Mouse (Mus musculus) megakaryocyte progenitor cell, adult 5-6 weeks (primary cell): ENCODE measurements around the gene P3h1. TPM values are rescaled to one million over a fixed set of nuclear protein-coding genes. Genes with fewer than 3 reads are reported as not detected.
"Not testable (repeated sequence)": the region's sequence is repeated elsewhere in the genome, so short reads cannot be mapped to it uniquely, and the experiment has no call there.

Source experiments
- ATAC-seq: replicated peaks from 2 replicates; pipeline ENCODE4 v1.8.0; 2016; ENCODE audit warnings: mild to moderate bottlenecking, moderate TSS enrichment, inconsistent platforms; ENCODE audit not compliant: poor library complexity
- total RNA-seq, 2 experiments: library from RNA; stranded (forward) in 1 of 2; stranded (reverse) in 1 of 2; fragments of 157-497, 149-512 nt in 1 of 2; fragments of 200-1000 nt in 1 of 2; gene quantifications; 2 replicates each; pipeline versions ENCODE4 v1.2.3 to v1.2.4; 2015 to 2017

The P3h1 gene
- total RNA-seq, 2 experiments from 2014 or later, result 7.2 to 10.6 TPM

GRCm38 (mm10) chr4:119263459-119263858, 30.7 kb downstream of the P3h1 start:
- no peak for ATAC-seq

- no peak for ATAC-seq
Observed at GRCm38 (mm10) chr4:119266606-119267005, 33.9 kb downstream of the P3h1 start.

GRCm38 (mm10) chr4:119274627-119275026, 41.9 kb downstream of the P3h1 start:
- ATAC-seq, result peak; percentile 33

GRCm38 (mm10) chr4:119275226-119275625, 42.5 kb downstream of the P3h1 start:
- peak; percentile 20; the same call in 1 of the 2 replicates for ATAC-seq

- no peak for ATAC-seq
Observed at GRCm38 (mm10) chr4:119275726-119276125, 43.0 kb downstream of the P3h1 start.

GRCm38 (mm10) chr4:119278784-119279183, 46.1 kb downstream of the P3h1 start:
- ATAC-seq, result not testable (repeated sequence)

GRCm38 (mm10) chr4:119284861-119285260, 52.1 kb downstream of the P3h1 start:
- no peak for ATAC-seq

- ATAC-seq, result peak; percentile 62
Observed at GRCm38 (mm10) chr4:119285336-119285735, 52.6 kb downstream of the P3h1 start.

- ATAC-seq, result no peak
Observed at GRCm38 (mm10) chr4:119291921-119292320, 59.2 kb downstream of the P3h1 start.

GRCm38 (mm10) chr4:119292771-119293573, 60.3 kb downstream of the P3h1 start:
- ATAC-seq, result peak; percentile 43

- no peak for ATAC-seq
Observed at GRCm38 (mm10) chr4:119293574-119294258, 61.0 kb downstream of the P3h1 start.

GRCm38 (mm10) chr4:119294415-119295133, 61.9 kb downstream of the P3h1 start, which contains the start of gene Ybx1:
Gene Ybx1 (minus strand): TSS chr4:119294604.
- peak; percentile 92 for ATAC-seq

- ATAC-seq, result no peak
Observed at GRCm38 (mm10) chr4:119295134-119295453, 62.4 kb downstream of the P3h1 start.

- ATAC-seq, result no peak
Observed at GRCm38 (mm10) chr4:119297361-119297760, 64.6 kb downstream of the P3h1 start.

Other genes starting within 250 kb of the P3h1 start
- gene Slc2a1, start 124.2 kb upstream of the P3h1 start, total RNA-seq (2015), result 7.7 and 11.5 TPM in 2 replicates
- gene Slc2a1, start 124.2 kb upstream of the P3h1 start, total RNA-seq (2017), result 7.4 and 8.6 TPM in 2 replicates
- 3.2 and 3.5 TPM in 2 replicates for gene Zfp691, start 58.7 kb upstream of the P3h1 start, total RNA-seq (2015)
- 2.5 and 5.2 TPM in 2 replicates for gene Zfp691, start 58.7 kb upstream of the P3h1 start, total RNA-seq (2017)
- gene Ermap, start 42.9 kb upstream of the P3h1 start, total RNA-seq (2015), result 25.4 and 48.3 TPM in 2 replicates
- 13.3 and 34.2 TPM in 2 replicates for gene Ermap, start 42.9 kb upstream of the P3h1 start, total RNA-seq (2017)
- 37.3 and 44.8 TPM in 2 replicates for gene Svbp, start 37.6 kb upstream of the P3h1 start, total RNA-seq (2015)
- gene Svbp, start 37.6 kb upstream of the P3h1 start, total RNA-seq (2017), result 17.3 and 43.0 TPM in 2 replicates
- not detected in 2 replicates for gene Tmem269, start 14.7 kb upstream of the P3h1 start, total RNA-seq (2015)
- gene Tmem269, start 14.7 kb upstream of the P3h1 start, total RNA-seq (2017), result not detected in 2 replicates
- gene AU022252, start 203 bp upstream of the P3h1 start, total RNA-seq (2015), result 3.4 and 4.6 TPM in 2 replicates
- gene AU022252, start 203 bp upstream of the P3h1 start, total RNA-seq (2017), result 8.0 and 12.4 TPM in 2 replicates
- not detected in 2 replicates for gene Cldn19, start 22.5 kb downstream of the P3h1 start, total RNA-seq (2015)
- gene Cldn19, start 22.5 kb downstream of the P3h1 start, total RNA-seq (2017), result not detected in 2 replicates
- 1,533 and 1,599 TPM in 2 replicates for gene Ybx1, start 61.7 kb downstream of the P3h1 start, total RNA-seq (2015)
- gene Ybx1, start 61.7 kb downstream of the P3h1 start, total RNA-seq (2017), result 1,470 and 1,694 TPM in 2 replicates
- gene Ppih, start 87.6 kb downstream of the P3h1 start, total RNA-seq (2015), result 137 and 138 TPM in 2 replicates
- gene Ppih, start 87.6 kb downstream of the P3h1 start, total RNA-seq (2017), result 161 and 163 TPM in 2 replicates
- 0.66 TPM in 1 of 2 replicates, not detected in the other for gene Ccdc30, start 182.6 kb downstream of the P3h1 start, total RNA-seq (2015)
- 0.14 and 1.0 TPM in 2 replicates for gene Ccdc30, start 182.6 kb downstream of the P3h1 start, total RNA-seq (2017)
- 12.5 and 15.9 TPM in 2 replicates for gene Ppcs, start 189.5 kb downstream of the P3h1 start, total RNA-seq (2015)
- gene Ppcs, start 189.5 kb downstream of the P3h1 start, total RNA-seq (2017), result 10.4 and 10.7 TPM in 2 replicates
- gene Zmynd12, start 189.9 kb downstream of the P3h1 start, total RNA-seq (2015), result not detected in 2 replicates
- gene Zmynd12, start 189.9 kb downstream of the P3h1 start, total RNA-seq (2017), result not detected in 2 replicates